Mouse (Mus musculus): Measurements from ENCODE around the gene Fam163b. TPM values are rescaled to one million over a fixed set of nuclear protein-coding genes. Genes with fewer than 3 reads are reported as not detected.
A peak's percentile ranks its signal among the peaks of the same experiment; 100 is the strongest.

Gene Fam163b
- polyA plus RNA-seq, 1 experiment from 2014 or later, result 0.07 TPM

GRCm38 (mm10) chr2:27106816-27107215 is 35.5 kb downstream of the Fam163b start:
- Histone ChIP-seq H3K4me2 (replicated peaks; ENCODE audit: low read depth) (no peak overlapping the region), H3K4me3 (ENCODE audit: low read depth, low read length) (no peak overlapping the region), H3K9me3 (ENCODE audit: control insufficient read depth, low read length) (no peaks in the 10 kb centered on the region), H3K36me3 (ENCODE audit: control insufficient read depth, insufficient read depth, low read length) (no peaks in the 10 kb centered on the region), H3K27me3 (ENCODE audit: control insufficient read depth, insufficient read depth, low read length) (no peaks in the 10 kb centered on the region), H3K9ac (ENCODE audit: low read length) (no peak overlapping the region), H3K4me1 (replicated peaks; ENCODE audit: control insufficient read depth, insufficient read depth) (no peaks in the 10 kb centered on the region), H3K27ac (replicated peaks) (no peak overlapping the region)
- ATAC-seq (ENCODE audit: low FRiP score, low TSS enrichment) (no peak), DNase-seq (ENCODE audit: low spot score) (no peak)
- no peak for TF ChIP-seq CTCF (IDR thresholded peaks at IDR 0.05; ENCODE audit: low read depth)
- no peak for TF ChIP-seq EP300 (optimal IDR thresholded peaks at IDR 0.05)
- 71% methylated on average over 3 of the region's 3 CpGs for WGBS

DNA sequence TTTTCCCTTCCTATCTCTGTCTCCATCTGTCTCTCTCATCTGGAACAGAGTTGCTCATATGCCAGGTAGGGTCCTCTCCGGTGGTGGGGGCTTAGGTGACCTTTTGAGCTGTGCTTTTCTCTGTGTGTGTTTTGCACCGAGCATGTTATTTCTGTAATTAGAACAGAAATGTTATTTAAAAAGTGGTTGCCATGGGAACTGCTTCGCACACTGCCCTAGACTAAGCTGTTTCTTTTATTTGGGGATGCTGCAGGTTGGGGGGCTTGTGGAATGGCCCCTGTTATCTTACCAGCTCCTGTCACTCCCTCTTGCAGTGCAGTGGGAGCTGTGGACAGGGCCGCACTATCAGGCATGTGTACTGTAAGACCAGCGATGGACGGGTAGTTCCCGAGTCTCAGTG is 38.7 kb downstream of the Fam163b start:
- Histone ChIP-seq H3K36me3 (ENCODE audit: control insufficient read depth, insufficient read depth, low read length) (no peaks in the 10 kb centered on the region), H3K9ac (ENCODE audit: low read length) (no peak overlapping the region), H3K27ac (replicated peaks) (no peak overlapping the region), H3K27me3 (ENCODE audit: control insufficient read depth, insufficient read depth, low read length) (no peaks in the 10 kb centered on the region), H3K9me3 (ENCODE audit: control insufficient read depth, low read length) (no peaks in the 10 kb centered on the region), H3K4me2 (replicated peaks; ENCODE audit: low read depth) (no peak overlapping the region), H3K4me1 (replicated peaks; ENCODE audit: control insufficient read depth, insufficient read depth) (no peaks in the 10 kb centered on the region), H3K4me3 (ENCODE audit: low read depth, low read length) (no peak overlapping the region)
- TF ChIP-seq CTCF (IDR thresholded peaks at IDR 0.05; ENCODE audit: low read depth) (no peak), EP300 (optimal IDR thresholded peaks at IDR 0.05) (no peak)
- 72% methylated on average over 7 of the region's 7 CpGs for WGBS
- DNase-seq (ENCODE audit: low spot score) (no peak), ATAC-seq (ENCODE audit: low FRiP score, low TSS enrichment) (no peak)

GRCm38 (mm10) chr2:27097776-27098175 is 44.5 kb downstream of the Fam163b start:
- Histone ChIP-seq H3K9me3 (ENCODE audit: control insufficient read depth, low read length) (no peaks in the 10 kb centered on the region), H3K27me3 (ENCODE audit: control insufficient read depth, insufficient read depth, low read length) (no peaks in the 10 kb centered on the region), H3K4me1 (replicated peaks; ENCODE audit: control insufficient read depth, insufficient read depth) (peaks cover 6% of the 10 kb centered on the region; the same call in 1 of the 2 replicates), H3K4me3 (ENCODE audit: low read depth, low read length) (no peak overlapping the region), H3K9ac (ENCODE audit: low read length) (no peak overlapping the region), H3K4me2 (replicated peaks; ENCODE audit: low read depth) (no peak overlapping the region), H3K36me3 (ENCODE audit: control insufficient read depth, insufficient read depth, low read length) (no peaks in the 10 kb centered on the region), H3K27ac (replicated peaks) (peak overlapping the region; percentile 69; the same call in 1 of the 2 replicates)
- ATAC-seq (ENCODE audit: low FRiP score, low TSS enrichment) (0 out of 2 replicates have a peak, but pooled peaks have one; percentile 61), DNase-seq (ENCODE audit: low spot score) (peak; percentile 39)
- no peak for TF ChIP-seq CTCF (IDR thresholded peaks at IDR 0.05; ENCODE audit: low read depth)
- no peak for TF ChIP-seq EP300 (optimal IDR thresholded peaks at IDR 0.05)
- WGBS, result 5% methylated on average over 6 of the region's 6 CpGs

- Histone ChIP-seq H3K4me1 (replicated peaks; ENCODE audit: control insufficient read depth, insufficient read depth) (peaks cover 6% of the 10 kb centered on the region; the same call in 1 of the 2 replicates), H3K4me2 (replicated peaks; ENCODE audit: low read depth) (no peak overlapping the region), H3K27me3 (ENCODE audit: control insufficient read depth, insufficient read depth, low read length) (no peaks in the 10 kb centered on the region), H3K36me3 (ENCODE audit: control insufficient read depth, insufficient read depth, low read length) (no peaks in the 10 kb centered on the region), H3K4me3 (ENCODE audit: low read depth, low read length) (no peak overlapping the region), H3K27ac (replicated peaks) (peak overlapping the region; percentile 69), H3K9ac (ENCODE audit: low read length) (no peak overlapping the region), H3K9me3 (ENCODE audit: control insufficient read depth, low read length) (no peaks in the 10 kb centered on the region)
- TF ChIP-seq CTCF (IDR thresholded peaks at IDR 0.05; ENCODE audit: low read depth) (no peak), EP300 (optimal IDR thresholded peaks at IDR 0.05) (no peak)
- 52% methylated on average over 6 of the region's 6 CpGs for WGBS
- ATAC-seq (ENCODE audit: low FRiP score, low TSS enrichment), result peak; percentile 60
- no peak for DNase-seq (ENCODE audit: low spot score)
Measured at GRCm38 (mm10) chr2:27097241-27097656, 45.0 kb downstream of the Fam163b start.

- H3K36me3 ChIP-seq (ENCODE audit: control insufficient read depth, insufficient read depth, low read length), result no peaks in the 10 kb centered on the region
- 32% methylated on average over 13 of the region's 13 CpGs for WGBS
- no peaks in the 10 kb centered on the region for H3K27me3 ChIP-seq (ENCODE audit: control insufficient read depth, insufficient read depth, low read length)
- no peak overlapping the region for H3K4me3 ChIP-seq (ENCODE audit: low read depth, low read length)
- DNase-seq (ENCODE audit: low spot score) (no peak), ATAC-seq (ENCODE audit: low FRiP score, low TSS enrichment) (peak; percentile 19; the same call in 1 of the 2 replicates)
- H3K9ac ChIP-seq (ENCODE audit: low read length), result no peak overlapping the region
- peaks cover 6% of the 10 kb centered on the region; the same call in 1 of the 2 replicates for H3K4me1 ChIP-seq (replicated peaks; ENCODE audit: control insufficient read depth, insufficient read depth)
- H3K4me2 ChIP-seq (replicated peaks; ENCODE audit: low read depth), result no peak overlapping the region
- peak overlapping the region; percentile 69 for H3K27ac ChIP-seq (replicated peaks)
- H3K9me3 ChIP-seq (ENCODE audit: control insufficient read depth, low read length), result no peaks in the 10 kb centered on the region
- TF ChIP-seq CTCF (IDR thresholded peaks at IDR 0.05; ENCODE audit: low read depth) (no peak), EP300 (optimal IDR thresholded peaks at IDR 0.05) (no peak)
Measured at GRCm38 (mm10) chr2:27096341-27096981, 45.8 kb downstream of the Fam163b start.

DNA sequence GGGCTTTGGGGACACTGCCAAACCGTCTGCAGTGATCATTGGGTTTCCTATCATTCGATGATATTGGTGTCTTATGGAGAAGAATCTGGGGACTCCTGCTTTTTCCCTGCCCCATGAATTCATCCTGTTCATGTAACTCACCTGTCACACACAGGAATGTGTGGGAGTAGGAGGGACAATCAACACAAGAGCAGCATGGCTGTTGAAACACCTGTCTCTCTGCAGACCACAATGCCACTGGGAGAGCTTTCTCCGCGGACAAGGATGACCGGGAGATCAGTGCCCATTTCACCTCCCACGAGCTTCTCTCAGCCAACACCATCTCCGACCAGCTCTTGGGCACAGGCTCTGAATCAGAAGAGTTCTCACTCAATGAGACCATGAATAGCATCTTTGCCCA is 47.1 kb downstream of the Fam163b start:
- Histone ChIP-seq H3K4me2 (replicated peaks; ENCODE audit: low read depth) (no peak overlapping the region), H3K27me3 (ENCODE audit: control insufficient read depth, insufficient read depth, low read length) (no peaks in the 10 kb centered on the region), H3K9me3 (ENCODE audit: control insufficient read depth, low read length) (no peaks in the 10 kb centered on the region), H3K36me3 (ENCODE audit: control insufficient read depth, insufficient read depth, low read length) (no peaks in the 10 kb centered on the region), H3K9ac (ENCODE audit: low read length) (no peak overlapping the region), H3K4me1 (replicated peaks; ENCODE audit: control insufficient read depth, insufficient read depth) (peaks cover 6% of the 10 kb centered on the region; the same call in 1 of the 2 replicates), H3K4me3 (ENCODE audit: low read depth, low read length) (no peak overlapping the region), H3K27ac (replicated peaks) (no peak overlapping the region)
- DNase-seq (ENCODE audit: low spot score) (no peak), ATAC-seq (ENCODE audit: low FRiP score, low TSS enrichment) (no peak)
- WGBS, result 92% methylated on average over 7 of the region's 7 CpGs
- TF ChIP-seq EP300 (optimal IDR thresholded peaks at IDR 0.05), result no peak
